Mouse (Mus musculus) duodenum, adult 2 months (tissue): ENCODE measurements around the gene Cd40. TPM values are rescaled to one million over a fixed set of nuclear protein-coding genes. Genes with fewer than 3 reads are reported as not detected.

Experiments
- polyA plus RNA-seq: library from polyadenylated mRNA; depleted of rRNA; stranded (reverse); fragments of >200 nt; gene quantifications from 2 replicates; pipeline ENCODE4 v1.2.3, GENCODE M21; 2012; ENCODE audit warnings: low replicate concordance; rRNA removed

The Cd40 gene
- polyA plus RNA-seq: 2.1 and 3.0 TPM in 2 replicates

GRCm38 (mm10) chr2:165054888-165055852 is at the start of gene Cd40:
Gene Cd40, plus strand, starts transcription at chr2:165055627.

GRCm38 (mm10) chr2:165034131-165035057 is 21.0 kb upstream of the Cd40 start, which contains the start of gene Ncoa5:
Gene Ncoa5, minus strand, starts transcription at chr2:165034867.

GRCm38 (mm10) chr2:165090650-165091049 is 35.2 kb downstream of the Cd40 start, which contains the start of gene 1700025C18Rik:
Gene 1700025C18Rik, minus strand, starts transcription at chr2:165090750.

Other genes with a start within 250 kb of the Cd40 start
- gene Zswim1, start 232.9 kb upstream of the Cd40 start, polyA plus RNA-seq: 7.2 and 8.6 TPM in 2 replicates
- not detected in 2 replicates for gene Spata25, start 227.1 kb upstream of the Cd40 start, polyA plus RNA-seq
- gene Ctsa, start 222.8 kb upstream of the Cd40 start, polyA plus RNA-seq: 283 and 318 TPM in 2 replicates
- 2.7 and 3.2 TPM in 2 replicates for gene Neurl2, start 222.2 kb upstream of the Cd40 start, polyA plus RNA-seq
- gene Pltp, start 197.9 kb upstream of the Cd40 start, polyA plus RNA-seq: 28.5 and 38.0 TPM in 2 replicates
- gene Pcif1, start 176.3 kb upstream of the Cd40 start, polyA plus RNA-seq: 29.6 and 30.0 TPM in 2 replicates
- gene Zfp335, start 143.9 kb upstream of the Cd40 start, polyA plus RNA-seq: 25.0 and 27.2 TPM in 2 replicates
- gene Mmp9, start 114.8 kb upstream of the Cd40 start, polyA plus RNA-seq: 7.9 and 23.2 TPM in 2 replicates
- gene Slc12a5, start 94.8 kb upstream of the Cd40 start, polyA plus RNA-seq: 0.52 and 1.1 TPM in 2 replicates
- gene Ncoa5, start 20.8 kb upstream of the Cd40 start, polyA plus RNA-seq: 16.9 and 17.2 TPM in 2 replicates
- gene 1700025C18Rik, start 35.1 kb downstream of the Cd40 start, polyA plus RNA-seq: not detected in 2 replicates
- gene Cdh22, start 179.2 kb downstream of the Cd40 start, polyA plus RNA-seq: 0.20 and 0.38 TPM in 2 replicates
- gene Slc35c2, start 232.2 kb downstream of the Cd40 start, polyA plus RNA-seq: 147 and 296 TPM in 2 replicates